ENCODE assay signal across 9 mouse cellular contexts in genomic region chr2:128396008-128396346, GRCm38 (mm10).
DNase-seq lines count a peak whose midpoint lies in the region; ATAC-seq and TF ChIP-seq lines count a peak whose summit lies in the region.
"Had no signal": no experiment of that assay in that cellular context is flagged by ENCODE, and none has a peak within 500 bp of the region (broad histone marks: within the 10 kb centered on the region; RNA-seq: fewer than 3 reads in every experiment).

No protein-coding gene starts in this region.

- TF ChIP-seq CTCF in E14TG2a.4 (conservative IDR thresholded peaks at IDR 0.05; ENCODE audit: low read length): peak; percentile 92
- peak; percentile 94 for TF ChIP-seq CTCF in liver, postnatal 0 days (IDR thresholded peaks at IDR 0.05; ENCODE audit: low read depth)

- peak; percentile 64 for DNase-seq in c-Kit-positive CD71-positive TER-119-positive erythroid progenitor cells, embryonic 14.5 days (ENCODE audit: low spot score)
- DNase-seq in heart, postnatal 14 days: peak; percentile 95 to 99
- DNase-seq in large intestine, adult 2 months (ENCODE audit: low read depth, low spot score): peak; percentile 64
- peak; percentile 91 for DNase-seq in liver, postnatal 0 days
- peak; percentile 97 for DNase-seq in testis, postnatal 10 days (ENCODE audit: low spot score)

- H3K4me3 ChIP-seq in E14TG2a.4 (replicated peaks; ENCODE audit: low read length): no peak overlapping the region
- H3K4me3 ChIP-seq in forebrain, embryonic 13.5 days: no peak overlapping the region
- H3K4me3 ChIP-seq in liver, postnatal 0 days (ENCODE audit: low read depth, low read length): no peak overlapping the region
- H3K4me3 ChIP-seq in neural tube, embryonic 14.5 days (ENCODE audit: low read depth, low read length): no peak overlapping the region
- H3K4me3 ChIP-seq: liver, embryonic 15.5 days had no signal

- H3K27me3 ChIP-seq in E14TG2a.4 (ENCODE audit: insufficient read depth, low read length): peaks cover 9% of the 10 kb centered on the region; the same call in 1 of the 2 replicates
- peaks cover 32% of the 10 kb centered on the region for H3K27me3 ChIP-seq in forebrain, embryonic 13.5 days
- H3K27me3 ChIP-seq in liver, postnatal 0 days (ENCODE audit: insufficient read depth, low read length): no peaks in the 10 kb centered on the region
- no peaks in the 10 kb centered on the region for H3K27me3 ChIP-seq in neural tube, embryonic 14.5 days (ENCODE audit: control insufficient read depth, insufficient read depth, low read length)

- peak; percentile 88 for ATAC-seq in forebrain, embryonic 13.5 days
- ATAC-seq in liver, postnatal 0 days: peak; percentile 90
- ATAC-seq in neural tube, embryonic 14.5 days (ENCODE audit: low read depth): peak; percentile 95

- intact Hi-C loops in heart, postnatal 14 days (cut with DNase I): loop anchor here (1.0 to 5.0 kb wide), 5 partner anchors 85 to 507 kb away; no protein-coding TSS in a partner anchor

- TF ChIP-seq EP300 in liver, postnatal 0 days (IDR thresholded peaks at IDR 0.05; ENCODE audit: low read depth): no peak

- peaks cover 23% of the 10 kb centered on the region for H3K4me1 ChIP-seq in E14TG2a.4 (replicated peaks; ENCODE audit: low read depth, low read length)
- H3K4me1 ChIP-seq in forebrain, embryonic 13.5 days: 0 out of 2 replicates have a peak, but pooled peaks cover 7% of the 10 kb centered on the region
- H3K4me1 ChIP-seq in liver, postnatal 0 days (ENCODE audit: insufficient read depth): peaks cover 14% of the 10 kb centered on the region
- H3K4me1 ChIP-seq in neural tube, embryonic 14.5 days (ENCODE audit: control insufficient read depth, insufficient read depth, low read length): no peaks in the 10 kb centered on the region

- no peak overlapping the region for H3K4me2 ChIP-seq in forebrain, embryonic 13.5 days
- no peak overlapping the region for H3K4me2 ChIP-seq in liver, postnatal 0 days (ENCODE audit: low read depth, low read length)
- no peak overlapping the region for H3K4me2 ChIP-seq in neural tube, embryonic 14.5 days (ENCODE audit: low read depth, low read length)
- H3K4me2 ChIP-seq: liver, embryonic 15.5 days had no signal

- H3K9me3 ChIP-seq in E14TG2a.4 (ENCODE audit: low read length): no peaks in the 10 kb centered on the region
- no peaks in the 10 kb centered on the region for H3K9me3 ChIP-seq in forebrain, embryonic 13.5 days (replicated peaks)
- no peaks in the 10 kb centered on the region for H3K9me3 ChIP-seq in liver, postnatal 0 days (ENCODE audit: low read length)
- H3K9me3 ChIP-seq in neural tube, embryonic 14.5 days (ENCODE audit: control insufficient read depth, low read length): no peaks in the 10 kb centered on the region
- H3K9me3 ChIP-seq: liver, embryonic 15.5 days had no signal

- no peak overlapping the region for H3K27ac ChIP-seq in forebrain, embryonic 13.5 days
- H3K27ac ChIP-seq in liver, postnatal 0 days (ENCODE audit: low read depth): no peak overlapping the region
- H3K27ac ChIP-seq in neural tube, embryonic 14.5 days (ENCODE audit: low read depth, low read length): no peak overlapping the region
- H3K27ac ChIP-seq: liver, embryonic 15.5 days had no signal

- no peaks in the 10 kb centered on the region for H3K36me3 ChIP-seq in E14TG2a.4 (ENCODE audit: insufficient read depth, low read length)
- no peaks in the 10 kb centered on the region for H3K36me3 ChIP-seq in forebrain, embryonic 13.5 days (ENCODE audit: poor library complexity, severe bottlenecking)
- no peaks in the 10 kb centered on the region for H3K36me3 ChIP-seq in liver, postnatal 0 days (replicated peaks; ENCODE audit: insufficient read depth, low read length)
- no peaks in the 10 kb centered on the region for H3K36me3 ChIP-seq in neural tube, embryonic 14.5 days (ENCODE audit: control insufficient read depth, insufficient read depth, low read length)
- H3K36me3 ChIP-seq: liver, embryonic 15.5 days had no signal

- WGBS in forebrain, embryonic 13.5 days: 2% methylated on average over 9 of the region's 9 CpGs
- WGBS in large intestine, adult 2 months: under 1% methylated on average over 9 of the region's 9 CpGs
- WGBS in liver, postnatal 0 days (ENCODE audit: insufficient replicate concordance): 2% methylated on average over 9 of the region's 9 CpGs
- 3% methylated on average over 9 of the region's 9 CpGs for WGBS in neural tube, embryonic 14.5 days

- no peak overlapping the region for H3K9ac ChIP-seq in forebrain, embryonic 13.5 days
- no peak overlapping the region for H3K9ac ChIP-seq in liver, postnatal 0 days (replicated peaks)
- no peak overlapping the region for H3K9ac ChIP-seq in neural tube, embryonic 14.5 days (replicated peaks; ENCODE audit: low read depth, low read length)
- H3K9ac ChIP-seq: liver, embryonic 15.5 days had no signal
